Mouse (Mus musculus) lung, adult 2 months (tissue): ENCODE data around the gene Uhrf1. TPM values are rescaled to one million over a fixed set of nuclear protein-coding genes. Genes with fewer than 3 reads are reported as not detected.

ENCODE experiments used
- DNase-seq: peaks from one replicate; pipeline ENCODE4 v3.0.0; 2022
- H3K4me1 ChIP-seq: fragments of 200-500 bp; 2 replicates; pipeline ENCODE4 v1.6.1; 2011; ENCODE audit warnings: low read length; ENCODE audit not compliant: control insufficient read depth, insufficient read depth
- H3K4me3 ChIP-seq: fragments of 200-500 bp; replicated peaks from 2 replicates; pipeline ENCODE3; 2011; ENCODE audit warnings: low read depth, mild to moderate bottlenecking, control low read depth, low read length; ENCODE audit errors: extremely low read depth
- CTCF ChIP-seq: fragments of 200-500 bp; IDR thresholded peaks from 2 replicates; pipeline ENCODE4 v1.5.1; 2011; ENCODE audit warnings: mild to moderate bottlenecking, low read length, control low read depth; ENCODE audit not compliant: insufficient read depth
- POLR2A ChIP-seq: fragments of 200-500 bp; IDR thresholded peaks from 2 replicates; pipeline ENCODE4 v1.6.1; 2011; ENCODE audit warnings: low read depth, mild to moderate bottlenecking, control low read depth, low read length, borderline replicate concordance; ENCODE audit errors: extremely low read depth
- WGBS: fragments of 180-500 bp; shearing (Covaris S2); methylation state at CpG from one replicate; pipeline ENCODE4 v1.1.7; 2018; 5-methylcytosine and 5-hydroxymethylcytosine counted together
- polyA plus RNA-seq: library from polyadenylated mRNA; depleted of rRNA; stranded (reverse); fragments of >200 nt; gene quantifications from 2 replicates; pipeline ENCODE4 v1.2.3, GENCODE M21; 2012

Uhrf1 gene
- polyA plus RNA-seq, 1 experiment = 3.2 TPM

DNA sequence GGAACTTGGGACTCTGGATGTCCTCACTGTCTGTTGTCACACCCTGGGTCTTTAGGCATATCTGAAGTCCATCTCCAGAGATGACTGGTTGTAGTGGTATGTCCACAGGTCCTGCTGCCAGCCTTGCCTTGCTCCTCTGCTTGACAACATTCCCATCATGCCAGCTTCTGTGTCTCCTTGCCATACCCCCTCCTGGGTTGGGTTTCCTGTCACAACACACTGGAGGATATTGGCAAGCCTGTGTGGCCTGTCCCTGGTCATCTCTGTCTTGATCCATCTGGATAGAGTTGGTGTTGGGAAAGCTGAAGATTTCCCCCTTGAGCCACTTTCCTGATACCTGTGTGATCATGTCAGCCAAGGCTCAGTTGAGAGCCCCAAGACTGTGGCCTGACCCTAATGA is 37.6 kb downstream of the Uhrf1 start:
- no peak overlapping the region for H3K4me3 ChIP-seq
- peaks cover 16% of the 10 kb centered on the region for H3K4me1 ChIP-seq
- TF ChIP-seq CTCF (no peak), POLR2A (no peak)
- DNase-seq = no peak

DNA sequence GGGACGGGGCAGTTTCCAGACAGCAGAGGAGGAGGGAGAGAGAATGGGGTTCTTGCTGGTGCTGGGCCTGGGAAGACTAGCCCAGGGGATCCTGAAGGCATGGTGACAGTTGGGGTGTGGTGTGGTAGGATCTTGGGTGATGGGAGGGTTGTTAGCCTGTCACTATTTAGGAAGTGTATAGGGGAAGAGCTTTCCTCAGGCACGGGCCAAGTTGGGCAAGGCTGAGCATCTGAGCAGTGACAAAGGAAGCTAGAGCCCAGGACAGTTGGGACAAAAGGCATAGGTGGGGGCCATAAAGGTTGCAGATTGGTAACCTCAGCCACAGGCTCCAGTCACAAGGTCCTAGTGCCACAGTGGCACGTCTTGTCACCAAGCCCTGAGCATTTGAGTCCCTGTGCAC is 40.3 kb downstream of the Uhrf1 start:
- DNase-seq = no peak
- Histone ChIP-seq H3K4me1 (peaks cover 11% of the 10 kb centered on the region), H3K4me3 (no peak overlapping the region)
- WGBS = 63% methylated on average over 3 of the region's 3 CpGs
- no peak for TF ChIP-seq POLR2A
- TF ChIP-seq CTCF = no peak

DNA sequence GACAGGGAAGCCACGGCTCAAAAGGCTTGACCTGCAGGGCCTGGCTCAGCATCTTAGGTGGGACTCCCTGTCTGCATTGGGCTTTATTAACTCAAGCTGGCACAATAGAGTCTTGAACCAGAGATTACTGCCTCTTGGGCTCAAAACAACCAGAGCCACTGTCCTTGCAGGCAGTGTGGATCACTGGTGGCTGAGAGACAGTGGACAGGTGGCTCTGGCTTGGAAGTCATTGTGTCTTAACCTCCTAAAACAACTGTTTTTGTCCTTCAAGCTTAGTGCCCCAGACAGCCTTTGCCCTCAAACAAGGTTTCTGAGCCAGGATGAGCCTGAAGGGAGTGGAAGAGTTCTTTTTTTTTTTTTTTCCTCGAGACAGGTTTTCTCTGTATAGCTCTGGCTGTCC is 42.2 kb downstream of the Uhrf1 start:
- Histone ChIP-seq H3K4me3 (no peak overlapping the region), H3K4me1 (peaks cover 9% of the 10 kb centered on the region)
- TF ChIP-seq CTCF = no peak
- TF ChIP-seq POLR2A = no peak
- no peak for DNase-seq
- WGBS = 67% methylated on average over 2 of the region's 2 CpGs

DNA sequence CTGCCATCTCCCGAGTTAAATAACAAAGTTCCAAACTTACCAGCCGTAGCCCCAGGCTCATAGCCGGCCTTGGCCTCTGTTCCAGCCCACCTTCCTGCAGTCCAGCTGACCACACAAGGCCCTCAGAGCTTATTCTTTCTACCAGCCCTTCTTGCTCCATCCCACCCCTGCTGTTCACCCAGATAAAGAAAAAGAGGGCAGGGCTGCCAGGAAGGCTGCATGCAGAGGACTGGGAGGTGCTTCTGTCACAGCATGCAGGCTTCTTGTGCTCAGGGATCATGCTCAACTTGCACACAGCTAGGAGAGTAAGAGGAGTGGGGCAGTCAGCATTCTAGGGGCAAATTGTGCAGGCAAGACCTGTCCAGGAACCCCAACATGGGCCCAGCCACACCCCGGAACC is 45.0 kb downstream of the Uhrf1 start:
- no peak for DNase-seq
- TF ChIP-seq POLR2A (no peak), CTCF (no peak)
- H3K4me3 ChIP-seq = no peak overlapping the region
- H3K4me1 ChIP-seq = no peaks in the 10 kb centered on the region
- WGBS = 64% methylated on average over 4 of the region's 4 CpGs

DNA sequence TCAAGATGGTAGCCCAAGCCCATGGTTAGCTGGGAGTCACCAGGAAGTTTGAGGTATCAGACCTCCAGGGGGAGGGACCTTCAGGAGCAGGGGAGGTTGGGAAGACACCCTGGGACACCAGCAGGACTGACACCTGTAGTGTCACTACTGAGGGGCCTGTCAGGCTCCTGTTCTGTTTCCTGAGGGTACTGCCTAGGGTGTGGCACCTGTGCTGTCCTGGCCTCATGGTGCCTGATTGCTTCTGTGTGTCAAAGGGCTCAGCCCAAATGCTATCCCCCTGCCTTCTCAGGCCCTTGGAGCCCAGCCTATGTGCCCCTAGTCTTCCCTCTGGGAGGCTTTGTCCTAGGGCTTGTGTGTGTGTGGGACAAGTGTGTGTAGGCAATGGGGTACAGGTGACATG is 45.5 kb downstream of the Uhrf1 start:
- no peak for DNase-seq
- Histone ChIP-seq H3K4me1 (no peaks in the 10 kb centered on the region), H3K4me3 (no peak overlapping the region)
- TF ChIP-seq POLR2A (no peak), CTCF (no peak)

- DNase-seq = peak; percentile 82
- Histone ChIP-seq H3K4me1 (no peaks in the 10 kb centered on the region), H3K4me3 (no peak overlapping the region)
- TF ChIP-seq POLR2A (no peak), CTCF (peak; percentile 73)
- WGBS = 23% methylated on average over 2 of the region's 2 CpGs
Measured at GRCm38 (mm10) chr17:56350694-56351093, 47.6 kb downstream of the Uhrf1 start.

GRCm38 (mm10) chr17:56356921-56357885 is 54.1 kb downstream of the Uhrf1 start:
- WGBS = 55% methylated on average over 9 of the region's 9 CpGs
- TF ChIP-seq CTCF = peak; percentile 96
- TF ChIP-seq POLR2A = no peak
- DNase-seq = peak; percentile 60
- Histone ChIP-seq H3K4me3 (no peak overlapping the region), H3K4me1 (no peaks in the 10 kb centered on the region)

DNA sequence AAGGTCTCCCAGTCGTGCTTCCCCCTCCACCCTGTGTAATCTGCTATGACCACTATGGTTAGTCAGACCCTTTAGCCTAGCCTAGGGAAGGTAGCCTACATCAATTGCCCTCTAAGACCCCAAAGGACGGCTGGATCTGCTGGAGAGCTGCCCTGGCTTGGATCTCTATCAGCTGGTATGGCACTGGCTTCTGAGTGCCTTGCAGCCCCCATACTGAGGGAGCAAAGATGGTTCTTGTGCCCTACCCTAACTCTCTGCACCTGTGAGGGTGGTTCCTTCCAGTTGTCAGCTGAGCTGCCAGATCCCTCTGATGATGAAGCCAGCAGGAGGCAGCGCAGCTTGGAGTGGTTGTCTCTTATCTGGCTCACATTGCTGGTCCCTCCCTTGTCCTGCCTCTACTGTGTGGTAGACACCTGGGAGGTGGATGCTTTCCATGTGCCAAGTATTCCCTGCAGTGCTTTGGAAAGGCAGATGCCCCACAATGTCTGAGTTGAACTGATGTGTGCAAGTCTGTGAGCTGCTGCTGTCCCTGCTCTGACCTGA is 56.1 kb downstream of the Uhrf1 start:
- Histone ChIP-seq H3K4me1 (no peaks in the 10 kb centered on the region), H3K4me3 (no peak overlapping the region)
- TF ChIP-seq CTCF (no peak), POLR2A (no peak)
- 87% methylated on average over 3 of the region's 3 CpGs for WGBS
- no peak for DNase-seq

DNA sequence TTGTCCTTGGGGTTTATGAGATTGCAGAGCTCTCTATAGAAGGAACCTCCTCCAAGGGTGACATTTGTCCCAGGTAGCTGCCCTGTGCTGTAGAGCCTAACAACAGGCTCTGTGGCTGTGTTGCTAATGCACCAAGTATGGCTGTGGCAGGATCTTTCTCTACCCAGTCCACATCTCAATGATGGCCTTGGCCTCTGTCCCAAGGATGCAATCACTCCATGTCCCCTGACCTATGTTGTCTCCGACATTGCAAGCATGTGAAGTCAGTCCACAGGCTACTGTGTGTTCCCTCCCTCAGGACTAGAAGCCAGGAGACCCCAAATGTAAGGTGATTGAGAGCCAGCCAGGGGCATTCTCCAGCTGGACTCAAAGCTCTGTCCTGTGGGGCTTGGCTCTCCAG is 56.7 kb downstream of the Uhrf1 start:
- 78% methylated on average over 1 of the region's 1 CpGs for WGBS
- TF ChIP-seq POLR2A (no peak), CTCF (no peak)
- DNase-seq = no peak
- Histone ChIP-seq H3K4me1 (no peaks in the 10 kb centered on the region), H3K4me3 (no peak overlapping the region)

DNA sequence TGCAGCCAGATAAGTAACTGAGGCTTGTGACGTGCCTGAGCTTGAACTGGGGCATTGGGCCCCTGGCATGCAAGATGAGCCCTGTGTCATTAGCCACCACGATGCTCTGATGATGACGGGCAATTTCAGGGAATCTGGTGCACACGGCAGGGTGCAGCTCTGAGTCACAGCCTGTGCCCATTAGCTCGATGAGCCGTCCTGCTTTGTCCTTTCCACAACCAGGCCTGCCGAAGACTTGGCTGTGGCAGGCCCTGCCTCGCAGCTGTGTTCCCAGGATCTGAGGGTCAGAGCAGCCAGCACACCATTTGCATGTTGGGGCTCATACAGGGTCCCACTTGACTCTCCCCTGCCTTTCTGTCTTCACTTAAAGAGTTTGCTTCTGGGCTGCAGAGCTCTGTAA is 57.3 kb downstream of the Uhrf1 start:
- peaks cover under 1% of the 10 kb centered on the region; the same call in 1 of the 2 replicates for H3K4me1 ChIP-seq
- no peak for DNase-seq
- H3K4me3 ChIP-seq = no peak overlapping the region
- WGBS = 81% methylated on average over 8 of the region's 8 CpGs
- TF ChIP-seq CTCF (no peak), POLR2A (no peak)

GRCm38 (mm10) chr17:56361542-56361941 is 58.4 kb downstream of the Uhrf1 start:
- DNase-seq = no peak
- Histone ChIP-seq H3K4me1 (peaks cover 9% of the 10 kb centered on the region; the same call in 1 of the 2 replicates), H3K4me3 (no peak overlapping the region)
- WGBS = 94% methylated on average over 2 of the region's 2 CpGs
- no peak for TF ChIP-seq CTCF
